Mouse (Mus musculus) 416B (cell line): ENCODE measurements around the gene Was.
A peak's percentile ranks its signal among the peaks of the same experiment; 100 is the strongest.
"Not testable (repeated sequence)": the region's sequence is repeated elsewhere in the genome, so short reads cannot be mapped to it uniquely, and the experiment has no call there.

Experiments
- DNase-seq: peaks from one replicate; pipeline ENCODE4 v3.0.0; 2011; ENCODE audit warnings: low read depth

Gene Was

GRCm38 (mm10) chrX:8073881-8074429 is 16.3 kb downstream of the Was start:
- DNase-seq = peak; percentile 40

GRCm38 (mm10) chrX:8069166-8069565 is 21.1 kb downstream of the Was start:
- peak; percentile 15 for DNase-seq

GRCm38 (mm10) chrX:8051044-8051781 is 39.1 kb downstream of the Was start:
- DNase-seq = not testable (repeated sequence)

- DNase-seq = peak; percentile 50
Observed at GRCm38 (mm10) chrX:8033009-8033408, 57.3 kb downstream of the Was start.
